Comparison of ENCODE assay signal across 1 mouse cellular context in genomic region chr5:53381492-53382199, GRCm38 (mm10).
TF ChIP-seq lines count a peak whose summit lies in the region.

No protein-coding gene starts in this region.

TF ChIP-seq in CH12.LX, 34 proteins besides CTCF, POLR2A, EP300 and RAD21 (continued from another document):
- no peak for TF ChIP-seq ETS1 (conservative IDR thresholded peaks at IDR 0.05; ENCODE audit: low read depth, low read length)
- 0 out of 2 replicates have a peak, but pooled peaks have one; percentile 5 for TF ChIP-seq ZC3H11A (IDR thresholded peaks at IDR 0.05; ENCODE audit: low read depth, low read length)
- no peak for TF ChIP-seq ELF1 (IDR thresholded peaks at IDR 0.05; ENCODE audit: low read depth, low read length)
- no peak for TF ChIP-seq MAX (IDR thresholded peaks at IDR 0.05; ENCODE audit: low read length)
- no peak for TF ChIP-seq TCF12 (IDR thresholded peaks at IDR 0.05; ENCODE audit: low read depth, low read length)
- no peak for TF ChIP-seq BHLHE40 (IDR thresholded peaks at IDR 0.05; ENCODE audit: low read depth, low read length)
- TF ChIP-seq MAZ (IDR thresholded peaks at IDR 0.05; ENCODE audit: low read depth, low read length) = no peak
- TF ChIP-seq PAX5 (IDR thresholded peaks at IDR 0.05; ENCODE audit: low read length) = no peak
- no peak for TF ChIP-seq HCFC1 (IDR thresholded peaks at IDR 0.05; ENCODE audit: low read depth, low read length)
- no peak for TF ChIP-seq ZNF384 (IDR thresholded peaks at IDR 0.05; ENCODE audit: low read depth, low read length)
